Mouse (Mus musculus) c-Kit-positive CD71-positive TER-119-positive erythroid progenitor cells, embryonic 14.5 days (primary cell): ENCODE data around the gene Foxk1.
A peak's percentile ranks its signal among the peaks of the same experiment; 100 is the strongest.

Experiments
- DNase-seq: peaks from one replicate; pipeline ENCODE4 v3.0.0-alpha.2; 2013; ENCODE audit warnings: low spot score

The Foxk1 gene

GRCm38 (mm10) chr5:142444791-142445531 is 43.7 kb downstream of the Foxk1 start:
- peak; percentile 66 for DNase-seq

- no peak for DNase-seq
Observed at GRCm38 (mm10) chr5:142445709-142446108, 44.4 kb downstream of the Foxk1 start.

DNA sequence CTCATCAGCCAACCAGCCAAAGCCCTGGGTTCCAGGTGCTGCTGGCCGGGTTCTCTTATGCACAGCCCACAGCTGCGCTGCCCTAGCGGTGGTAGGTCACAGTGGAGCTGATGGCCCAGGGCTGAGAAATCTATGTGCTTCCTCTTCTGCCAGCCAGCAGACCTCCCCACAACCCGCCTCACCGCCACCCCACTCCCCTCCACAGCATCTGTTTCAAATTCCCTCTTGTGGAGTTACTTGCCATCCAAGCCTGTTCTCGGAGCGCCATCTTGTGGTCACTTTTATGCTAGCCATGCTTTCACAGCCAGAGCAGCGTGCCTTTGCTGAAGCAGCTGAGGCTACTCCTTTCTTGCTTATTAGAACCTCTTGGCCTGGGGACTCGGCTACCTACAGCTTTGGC is 46.8 kb downstream of the Foxk1 start:
- DNase-seq = peak; percentile 84

DNA sequence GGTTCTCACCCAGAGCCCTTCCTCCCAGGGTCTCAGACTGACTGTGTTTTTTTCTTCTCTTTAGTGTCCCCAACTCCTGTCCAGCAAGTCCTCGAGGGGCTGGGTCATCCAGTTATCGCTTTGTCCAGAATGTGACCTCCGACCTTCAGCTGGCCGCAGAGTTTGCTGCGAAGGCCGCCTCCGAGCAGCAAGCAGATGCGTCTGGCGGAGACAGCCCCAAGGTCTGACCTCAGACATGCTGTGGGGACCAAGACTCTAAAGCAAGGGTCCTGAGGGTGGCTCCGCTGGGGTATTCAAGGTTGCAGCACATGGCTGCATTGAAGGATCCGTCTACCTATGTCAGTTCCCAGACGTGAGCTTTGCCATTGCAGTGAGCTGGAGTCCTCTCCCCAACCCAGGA is 47.3 kb downstream of the Foxk1 start:
- no peak for DNase-seq

DNA sequence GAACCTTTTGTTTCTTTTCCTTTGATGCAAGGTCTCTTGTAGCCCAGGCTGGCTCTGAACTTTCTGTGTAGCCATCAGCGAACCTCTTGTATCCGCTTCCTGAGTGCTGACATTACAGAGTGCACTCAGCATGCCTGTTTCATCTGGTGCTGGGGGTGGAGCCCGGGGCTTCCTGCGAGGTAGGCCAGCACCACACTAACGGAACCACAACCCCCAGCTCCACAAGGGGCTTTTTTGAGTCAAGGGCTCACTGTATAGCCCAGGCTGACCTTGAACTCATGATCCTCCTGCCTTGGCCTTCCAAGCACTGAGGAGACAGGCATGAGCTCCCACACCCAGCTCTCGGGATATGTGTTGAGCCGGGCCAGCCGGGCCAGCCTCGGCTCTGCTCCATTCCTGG is 49.5 kb downstream of the Foxk1 start:
- DNase-seq = no peak

DNA sequence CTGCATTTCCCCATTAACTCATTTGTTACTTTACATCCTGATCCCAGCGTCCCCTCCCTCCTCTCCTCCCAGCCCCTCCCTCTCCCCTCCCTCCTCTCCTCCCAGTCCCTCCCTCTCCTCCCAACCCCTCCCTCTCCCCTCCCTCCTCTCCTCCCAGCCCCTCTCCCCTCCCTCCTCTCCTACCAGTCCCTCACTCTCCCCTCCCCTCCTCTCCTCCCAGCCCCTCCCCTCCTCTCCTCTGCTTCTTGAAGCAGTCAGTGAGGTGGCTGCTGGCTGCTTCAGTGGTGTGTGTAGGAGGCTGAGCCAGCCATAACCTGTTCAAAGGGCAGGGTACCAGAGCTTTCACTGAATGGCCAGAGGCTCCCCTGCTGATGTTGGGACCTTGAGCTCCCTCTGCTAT is 50.5 kb downstream of the Foxk1 start:
- no peak for DNase-seq

GRCm38 (mm10) chr5:142453742-142454141 is 52.4 kb downstream of the Foxk1 start:
- no peak for DNase-seq

DNA sequence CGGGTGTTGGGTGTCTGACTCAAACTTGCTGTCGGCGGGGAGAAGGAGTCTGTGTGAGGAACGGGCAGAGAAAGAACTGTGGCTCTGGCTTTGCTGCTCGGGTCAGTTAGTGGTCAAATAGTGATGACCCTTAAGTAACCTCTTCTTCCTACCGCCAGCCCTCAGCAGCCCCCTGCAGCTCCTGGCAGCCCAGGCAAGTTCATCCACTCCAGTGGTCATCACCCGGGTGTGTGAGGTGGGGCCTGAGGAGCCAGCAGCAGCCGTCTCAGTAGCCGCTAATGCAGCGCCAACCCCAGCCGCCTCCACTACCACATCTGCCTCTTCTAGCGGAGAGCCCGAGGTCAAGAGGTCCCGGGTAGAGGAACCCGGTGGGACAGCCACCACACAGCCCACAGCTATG is 55.0 kb downstream of the Foxk1 start:
- no peak for DNase-seq

- no peak for DNase-seq
Observed at GRCm38 (mm10) chr5:142457345-142457744, 56.0 kb downstream of the Foxk1 start.

DNA sequence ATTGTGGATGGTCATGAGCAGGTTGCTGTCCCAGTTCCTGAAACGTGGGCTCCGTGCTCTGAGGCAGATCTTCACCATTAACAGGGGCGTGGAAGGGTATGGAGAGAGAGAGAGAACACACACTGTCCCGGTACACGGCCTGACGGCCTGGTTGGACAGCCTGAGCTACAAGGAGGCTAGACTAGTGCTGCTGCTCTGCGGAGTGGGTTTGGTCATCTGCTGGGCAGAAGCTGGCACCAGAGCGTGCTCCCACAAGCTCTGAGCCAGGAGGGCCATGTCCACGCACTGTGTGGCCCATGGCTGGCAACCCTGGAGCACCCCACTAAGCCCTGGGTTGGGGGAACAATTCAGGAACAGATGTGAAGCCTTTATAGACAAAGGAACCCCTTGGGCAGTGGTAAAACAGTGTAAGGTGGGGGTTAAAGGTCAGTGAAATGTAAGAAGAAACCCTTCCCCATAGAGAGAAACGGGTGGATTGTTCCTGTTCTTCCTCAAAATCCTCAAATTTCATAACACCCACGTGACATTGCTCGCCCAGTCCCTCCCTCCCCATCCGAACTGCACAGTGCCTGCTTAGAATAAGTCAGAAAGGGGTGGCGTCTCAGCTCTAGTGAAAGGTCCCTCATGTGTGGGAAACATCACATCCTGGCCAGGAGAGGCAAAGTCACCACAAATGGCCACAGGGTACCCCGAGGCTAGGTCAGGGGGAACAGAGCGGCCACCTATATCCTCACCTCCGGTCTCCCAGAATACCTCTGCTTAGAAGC is 57.7 kb downstream of the Foxk1 start:
- DNase-seq = no peak

GRCm38 (mm10) chr5:142459834-142460233 is 58.5 kb downstream of the Foxk1 start:
- DNase-seq = no peak

GRCm38 (mm10) chr5:142461942-142462640 is 60.8 kb downstream of the Foxk1 start:
- DNase-seq = no peak

- no peak for DNase-seq
Observed at GRCm38 (mm10) chr5:142462641-142462948, 61.3 kb downstream of the Foxk1 start.

GRCm38 (mm10) chr5:142463011-142463410 is 61.7 kb downstream of the Foxk1 start:
- no peak for DNase-seq

DNA sequence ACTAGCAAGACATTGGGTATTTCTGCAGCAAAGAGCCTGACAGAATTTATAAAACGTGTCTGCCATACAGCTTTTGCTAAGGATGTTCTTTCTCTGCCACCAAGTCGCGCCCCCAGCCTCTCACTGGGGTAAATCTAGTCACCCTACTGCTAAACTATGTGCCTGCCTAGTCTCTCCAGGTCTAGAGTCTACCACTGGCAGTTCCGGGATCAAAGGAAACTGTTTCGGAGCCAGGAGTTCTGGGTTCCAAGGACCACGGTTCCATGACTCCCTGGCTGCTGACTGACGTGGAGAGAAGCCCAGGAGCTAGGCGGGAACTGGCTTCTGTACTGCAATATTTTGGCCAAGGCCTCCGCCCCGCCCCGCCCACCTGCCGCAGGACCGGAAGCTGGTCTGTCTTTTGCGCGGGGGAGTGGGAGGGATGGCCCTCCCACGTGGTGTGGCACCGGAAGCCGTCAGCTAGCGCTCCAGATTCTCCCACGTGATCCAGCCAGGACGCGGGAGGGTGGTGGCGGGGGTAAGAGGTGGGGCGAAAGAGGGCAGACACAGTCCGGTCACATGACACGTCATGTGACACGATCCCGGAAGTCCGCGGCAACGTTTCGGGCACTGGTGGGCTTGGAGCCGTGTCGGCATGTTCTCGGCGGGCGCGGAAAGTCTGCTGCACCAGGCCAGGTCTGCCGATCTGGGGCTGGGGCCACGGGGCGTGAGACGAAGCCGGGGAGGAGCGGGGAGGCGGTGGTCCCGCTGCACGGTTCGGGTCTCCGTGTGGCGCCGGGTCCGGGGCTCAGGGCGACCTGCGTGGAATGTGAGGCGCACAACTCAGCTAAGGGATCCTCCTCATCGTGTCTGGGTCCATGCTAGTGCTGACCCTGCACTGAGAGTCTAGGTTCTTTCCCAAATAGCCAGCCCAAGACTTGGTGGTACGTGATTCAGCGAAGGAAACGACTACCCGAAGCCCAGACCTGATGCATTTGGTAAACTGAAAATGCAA is 62.5 kb downstream of the Foxk1 start, which contains the start of gene Ap5z1:
Ap5z1 (plus strand) TSS at position 484 of the 994 bp plus-strand sequence.
- DNase-seq = peak; percentile 94

DNA sequence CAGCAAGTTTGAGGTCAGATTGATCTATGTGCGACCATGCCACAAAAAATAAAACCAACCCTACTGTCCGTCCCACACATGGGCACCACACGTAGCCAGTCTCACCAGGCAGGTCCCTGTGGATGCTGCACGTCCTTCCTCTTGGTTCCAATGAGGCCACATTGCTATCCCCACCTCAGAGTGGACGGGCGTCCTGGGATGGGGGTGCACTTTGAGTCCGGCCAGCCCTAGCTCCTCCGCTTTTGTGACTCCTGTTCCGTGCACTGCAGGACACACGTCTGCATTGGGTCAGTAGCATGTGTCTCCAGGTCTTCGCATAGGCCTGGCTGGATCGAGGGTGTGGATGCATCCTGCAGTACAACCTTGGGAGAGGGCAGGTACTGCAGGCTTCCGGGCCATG is 67.1 kb downstream of the Foxk1 start:
- no peak for DNase-seq

- DNase-seq = no peak
Observed at GRCm38 (mm10) chr5:142469796-142470195, 68.5 kb downstream of the Foxk1 start.

DNA sequence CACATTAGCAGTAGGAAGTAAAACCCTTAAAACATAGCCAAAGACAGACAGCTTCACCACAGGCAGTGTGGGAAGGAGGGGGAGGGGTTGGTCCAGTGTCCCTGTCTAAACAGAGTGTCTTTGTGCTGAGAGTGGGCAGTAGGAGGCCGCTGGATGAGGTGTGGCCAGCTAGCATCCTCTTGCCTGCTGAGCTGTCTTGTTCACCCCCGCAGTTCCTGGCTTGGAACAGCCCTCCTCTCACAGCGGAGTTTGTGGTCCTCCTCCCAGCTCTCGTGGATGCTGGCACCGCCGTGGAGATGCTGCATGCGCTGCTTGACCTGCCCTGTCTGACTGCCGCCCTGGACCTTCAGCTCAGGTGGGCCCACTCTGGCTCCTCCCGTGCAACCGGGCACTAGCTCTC is 72.4 kb downstream of the Foxk1 start:
- DNase-seq = no peak

DNA sequence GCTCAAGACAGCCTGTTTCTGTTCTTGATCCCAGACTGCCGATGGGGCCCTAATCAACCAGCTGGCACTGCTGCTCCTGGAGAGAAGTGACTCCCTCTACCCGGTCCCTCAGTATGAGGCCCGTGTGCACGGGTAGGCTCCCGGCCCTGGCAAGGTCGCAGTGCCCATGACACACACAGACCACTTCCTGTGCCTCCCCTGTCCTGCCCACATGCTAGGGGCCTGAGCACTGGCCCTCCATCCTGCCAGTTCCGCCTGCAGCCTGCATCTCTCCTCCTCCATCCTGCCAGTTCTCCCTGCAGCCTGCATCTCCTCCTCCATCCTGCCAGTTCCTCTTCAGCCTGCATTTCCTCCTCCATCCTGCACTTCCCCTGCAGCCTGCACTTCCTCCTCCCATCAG is 74.4 kb downstream of the Foxk1 start:
- DNase-seq = no peak

- DNase-seq = no peak
Observed at GRCm38 (mm10) chr5:142477346-142477745, 76.0 kb downstream of the Foxk1 start.

DNA sequence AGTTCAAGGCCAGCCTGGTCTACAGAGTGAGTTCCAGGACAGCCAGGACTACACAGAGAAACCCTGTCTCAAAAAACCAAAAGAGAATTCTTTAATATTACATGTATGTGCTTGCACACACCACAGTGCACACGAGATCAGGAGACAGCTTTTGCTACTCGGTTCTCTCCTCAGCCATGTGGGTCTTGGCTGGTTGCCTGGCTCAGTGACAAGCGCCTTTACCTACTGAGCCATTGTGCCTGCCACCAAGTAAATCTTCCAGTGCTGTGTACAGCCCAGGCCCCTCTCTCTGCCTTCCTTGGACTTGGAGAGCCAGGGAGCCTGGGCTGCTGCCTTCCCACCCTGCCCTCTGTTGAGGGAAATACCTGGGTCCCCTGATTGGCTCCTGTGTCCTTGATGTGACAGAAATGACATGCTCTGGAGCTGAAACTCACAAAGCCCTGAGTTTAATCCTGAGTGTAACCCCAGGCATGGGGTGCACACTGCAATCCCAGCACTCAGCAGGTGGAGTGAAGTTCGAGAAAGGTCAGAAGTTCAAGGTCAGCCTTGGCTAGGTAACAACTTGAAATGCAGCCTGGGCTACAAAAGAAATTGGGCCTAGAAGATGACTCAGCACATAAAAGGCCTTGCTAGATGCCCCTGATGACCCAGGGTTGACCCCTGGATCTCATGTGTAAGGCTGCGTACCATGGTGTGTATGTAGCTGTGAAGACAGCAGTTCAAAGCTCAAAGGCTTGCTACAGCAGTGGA is 76.7 kb downstream of the Foxk1 start:
- DNase-seq = no peak
